Mouse (Mus musculus) retina, postnatal 7 days (tissue): ENCODE measurements at regions not wholly inside any gene's neighbourhood (a gene's known extent, or its start where the extent isn't known, plus 50 kb on each side); places are given as distances from the start of the nearest gene placed in this dataset.
A peak's percentile ranks its signal among the peaks of the same experiment; 100 is the strongest.
"Not testable (repeated sequence)": the region's sequence is repeated elsewhere in the genome, so short reads cannot be mapped to it uniquely, and the experiment has no call there.

Source experiments
- DNase-seq: peaks from one replicate; pipeline ENCODE4 v3.0.0-alpha.2; 2012; ENCODE audit warnings: low read depth, low spot score

DNA sequence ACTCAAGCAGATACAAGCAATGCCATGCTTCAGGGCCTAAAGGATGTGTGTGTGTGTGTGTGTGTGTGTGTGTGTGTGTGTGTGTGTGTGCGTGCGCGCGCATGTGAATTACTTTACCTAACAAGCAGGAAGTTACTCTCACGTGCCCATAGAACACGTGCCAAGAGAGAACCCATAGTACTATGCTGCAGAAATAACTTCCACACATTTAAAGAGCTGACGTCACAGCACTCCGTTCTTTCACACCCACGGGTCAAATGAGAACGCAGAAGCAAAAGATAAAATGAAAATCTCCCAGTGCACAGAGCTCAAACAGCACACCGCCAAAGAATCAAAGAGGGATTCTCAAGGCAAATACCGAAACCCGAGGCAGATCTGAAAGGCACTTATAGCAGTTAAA lies 195.9 kb downstream of the Unc5cl start:
- DNase-seq = no peak

DNA sequence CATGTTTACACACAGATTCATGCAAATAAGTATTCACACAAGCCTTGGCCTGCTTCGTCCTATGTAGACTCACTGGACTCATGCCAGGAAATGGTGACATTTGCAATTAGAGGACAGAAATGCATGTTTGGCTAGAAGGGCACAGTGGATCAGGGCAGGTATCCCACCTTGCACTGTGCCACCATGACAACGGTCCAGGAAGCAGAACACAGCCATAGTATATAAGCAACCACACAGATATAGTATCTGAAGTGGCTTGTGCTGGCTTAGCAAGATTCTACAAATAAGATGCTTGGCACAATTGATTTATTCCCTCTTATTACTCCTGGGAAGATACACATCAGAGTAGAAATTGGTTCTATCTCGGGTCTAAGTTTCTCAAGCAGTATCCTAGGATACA lies 218.0 kb downstream of the Unc5cl start:
- no peak for DNase-seq

DNA sequence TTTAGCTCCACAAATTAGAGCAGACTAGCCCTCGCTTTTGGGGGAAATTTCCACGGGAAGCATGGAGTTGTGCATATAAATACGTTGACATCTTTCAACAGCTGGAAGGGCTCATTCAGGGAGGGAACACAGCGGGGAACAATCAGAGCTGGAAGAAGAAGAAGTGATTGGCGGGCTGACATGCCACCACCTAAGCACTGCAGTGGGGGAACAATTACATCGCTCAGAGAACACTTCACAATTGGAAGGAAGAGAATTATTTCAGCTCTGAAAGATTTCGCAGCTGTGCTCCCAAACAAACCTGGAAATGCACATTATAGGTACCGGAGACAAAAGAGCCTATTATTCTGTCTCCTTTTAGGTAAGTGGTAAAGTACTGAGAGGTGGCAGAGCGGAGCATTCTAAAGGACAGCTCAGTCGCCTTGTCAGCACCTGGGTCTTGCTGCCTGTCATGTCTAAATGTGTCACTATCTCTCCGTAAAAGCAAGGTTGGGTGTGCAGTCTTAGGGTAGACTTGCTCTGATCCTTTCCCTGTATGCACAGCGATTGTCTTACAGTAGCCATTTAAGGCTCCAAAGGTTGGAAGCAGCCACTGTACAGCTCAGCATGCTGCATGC lies 223.6 kb downstream of the Unc5cl start:
- DNase-seq = no peak

DNA sequence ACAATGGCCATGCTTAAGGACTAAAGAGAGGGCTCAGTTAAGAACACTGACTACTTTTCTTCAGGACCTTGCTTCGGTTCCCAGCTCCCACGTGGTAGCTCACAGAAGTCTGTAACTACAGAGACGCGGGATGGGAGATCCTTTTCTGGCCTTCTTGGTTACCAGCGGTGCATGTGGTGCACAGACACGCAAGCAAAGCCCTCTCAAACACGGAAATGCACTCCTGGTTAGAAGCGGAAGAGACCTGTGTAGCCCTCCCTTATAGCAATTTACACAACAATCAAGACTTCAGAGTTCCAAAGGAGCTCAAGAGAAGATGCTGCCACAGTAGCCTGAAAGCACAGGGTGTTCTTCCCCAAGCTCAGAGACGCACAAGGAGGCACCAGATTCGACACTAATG lies 225.6 kb downstream of the Unc5cl start:
- no peak for DNase-seq

DNA sequence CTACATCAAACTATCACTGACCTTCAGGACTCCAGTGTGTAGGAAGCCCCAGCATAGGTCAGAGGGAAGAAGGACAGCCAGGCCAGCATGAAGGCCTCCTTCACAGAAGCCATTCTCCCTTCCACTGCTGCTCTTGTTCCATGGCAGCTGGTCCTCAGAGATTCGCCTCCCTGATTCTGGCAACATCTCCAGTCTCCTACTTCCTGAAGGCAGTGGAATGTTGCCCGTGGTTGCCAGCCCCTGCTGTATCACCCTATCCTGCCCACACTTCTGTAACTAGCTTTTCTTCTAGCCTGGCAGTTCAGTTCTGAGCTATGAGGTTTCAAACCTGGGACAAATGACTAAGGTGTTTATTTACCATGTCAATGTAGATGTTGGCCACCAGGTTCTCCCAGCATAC lies 234.2 kb downstream of the Unc5cl start:
- no peak for DNase-seq

DNA sequence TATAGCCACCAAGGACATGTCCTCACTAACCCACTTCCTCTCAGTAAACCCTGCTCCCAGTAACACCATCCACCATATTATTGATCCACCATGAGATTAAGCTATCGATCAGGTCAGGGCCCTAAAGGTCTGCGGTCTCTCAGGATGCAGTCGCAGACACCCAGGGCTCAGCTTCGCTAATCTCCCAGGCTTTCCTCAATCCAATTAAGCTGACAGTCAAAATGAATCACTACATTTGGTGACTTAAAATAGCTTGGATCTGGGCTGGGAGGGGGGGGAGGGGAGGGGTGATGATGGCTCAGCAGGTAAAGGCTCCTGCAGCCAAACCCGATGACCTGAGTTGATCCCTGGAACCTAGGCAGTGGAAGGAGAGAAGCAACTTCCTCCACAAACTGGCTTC lies 233.7 kb upstream of the Lrfn2 start:
- peak; percentile 64 for DNase-seq

DNA sequence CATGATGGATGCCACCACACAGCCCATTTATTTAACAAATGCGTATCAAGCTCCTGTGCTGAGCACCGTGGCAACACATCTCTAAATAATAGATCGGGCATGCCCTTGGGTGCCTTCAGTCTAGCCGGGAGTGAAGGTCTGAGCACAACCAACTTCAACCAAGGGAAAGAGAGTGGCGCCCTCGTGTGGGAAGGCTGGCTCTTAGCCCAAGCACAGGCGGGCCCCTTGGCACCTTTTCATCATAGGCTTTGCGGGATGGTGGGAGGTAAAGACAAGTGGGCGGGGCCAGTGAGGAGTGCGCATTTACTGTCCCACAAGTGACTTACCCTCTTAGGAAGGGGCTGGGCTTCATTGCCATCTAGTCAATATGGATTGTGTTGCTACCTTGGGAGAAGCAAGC lies 231.6 kb upstream of the Lrfn2 start:
- no peak for DNase-seq

DNA sequence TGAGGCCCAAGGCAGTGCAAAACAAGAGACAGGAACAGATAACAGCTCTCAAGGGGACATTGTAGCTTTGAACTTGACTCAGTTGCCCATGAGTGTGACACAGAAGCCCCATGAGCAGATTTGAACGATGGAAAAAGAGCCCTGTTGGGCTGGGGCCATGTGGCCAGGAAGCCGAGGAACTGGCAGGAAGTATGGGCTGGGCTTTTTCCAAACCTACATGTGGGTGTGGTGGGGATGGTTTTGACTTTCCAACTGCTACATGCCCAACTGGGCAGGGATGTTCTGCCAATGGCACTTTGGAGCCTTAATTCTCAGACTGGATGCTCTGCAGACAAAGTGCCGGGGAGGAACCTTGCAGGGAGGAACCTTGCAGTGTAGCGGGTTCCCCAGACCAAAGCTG lies 211.7 kb upstream of the Lrfn2 start:
- DNase-seq = no peak

DNA sequence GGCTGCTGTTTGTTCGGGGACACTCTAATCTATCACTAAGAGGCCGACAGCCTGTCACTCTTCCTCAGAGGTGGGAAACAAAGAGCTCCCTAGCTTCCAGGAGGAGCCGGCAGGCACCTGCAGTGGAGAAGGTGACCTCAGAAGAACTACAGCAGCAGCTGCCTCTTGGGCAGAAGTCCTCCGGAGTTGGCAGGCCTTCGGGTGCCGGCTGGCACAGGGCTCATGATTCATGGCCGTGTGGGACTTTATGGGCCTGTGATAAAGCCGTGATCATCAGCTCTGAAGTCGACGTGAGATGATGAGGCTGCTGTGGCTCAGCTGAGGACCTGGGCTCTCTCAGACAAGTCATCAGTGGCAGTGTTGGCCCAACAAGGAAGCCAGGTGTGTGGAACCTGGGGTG lies 208.9 kb upstream of the Lrfn2 start:
- no peak for DNase-seq

DNA sequence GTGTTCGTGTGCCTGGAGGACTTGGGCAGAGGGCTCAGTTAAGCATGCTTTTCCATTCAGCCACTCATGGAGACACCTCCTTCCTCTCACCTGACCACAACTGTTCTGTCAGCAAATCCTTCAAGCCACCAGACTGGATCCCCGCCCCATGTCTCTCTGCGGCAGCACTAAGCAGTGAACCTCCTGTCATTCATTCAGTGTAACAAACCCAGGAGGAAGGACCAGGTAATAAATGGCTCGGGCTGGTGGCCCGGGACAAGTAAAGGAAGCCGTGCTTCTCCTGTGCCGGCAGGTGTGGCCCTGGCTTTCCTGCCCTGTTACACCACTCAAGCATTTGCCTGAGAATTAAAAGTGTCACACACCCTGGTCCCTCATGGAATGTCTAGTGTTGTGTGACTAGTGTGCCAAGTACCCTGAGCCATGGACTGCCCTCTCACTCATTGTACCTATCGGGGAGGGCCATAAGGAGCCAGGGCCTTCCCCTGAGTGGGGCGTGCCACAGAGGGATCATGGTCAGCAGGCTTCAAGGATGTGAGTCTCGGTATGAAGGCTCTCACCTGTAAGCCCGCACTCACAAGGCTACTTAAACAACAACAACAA lies 207.6 kb upstream of the Lrfn2 start:
- no peak for DNase-seq

DNA sequence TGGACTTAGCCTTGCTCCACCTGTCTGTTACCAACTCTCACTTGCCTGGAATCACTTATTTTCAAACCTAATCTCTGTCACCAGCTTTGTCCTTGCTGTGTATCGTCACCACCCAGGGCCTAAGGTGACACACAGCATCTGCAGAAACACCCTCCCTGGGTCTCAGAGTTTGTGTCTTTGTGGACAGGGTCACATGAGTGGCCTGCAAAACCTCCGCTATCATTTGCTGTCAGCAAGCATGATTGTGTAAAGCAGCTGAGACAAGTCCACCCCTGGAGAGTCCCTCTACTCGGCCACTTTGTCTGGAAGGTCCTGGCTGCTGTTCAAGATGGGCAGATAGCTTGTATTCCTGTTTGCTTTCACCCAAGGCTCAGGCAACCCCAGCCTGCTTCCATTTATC lies 205.7 kb upstream of the Lrfn2 start:
- no peak for DNase-seq

DNA sequence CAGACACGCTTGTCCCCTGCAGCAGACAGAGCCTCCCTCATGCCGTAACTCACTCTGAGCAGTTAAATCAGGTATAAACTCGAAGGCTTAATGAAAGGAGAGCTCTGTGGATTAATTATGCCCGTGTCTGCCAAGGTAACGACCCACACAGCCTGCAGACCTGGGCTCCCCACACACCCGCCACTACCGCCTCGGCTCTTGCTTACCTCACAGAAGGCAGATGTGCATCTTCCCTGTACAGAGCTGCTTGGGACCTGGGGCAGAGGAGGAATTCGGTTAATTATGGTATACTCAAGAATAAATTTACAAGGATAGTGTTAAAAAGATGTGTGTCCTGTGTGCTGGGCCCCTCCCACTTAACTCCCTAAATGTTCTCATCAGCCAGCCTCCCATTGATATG lies 198.4 kb upstream of the Lrfn2 start:
- DNase-seq = no peak

DNA sequence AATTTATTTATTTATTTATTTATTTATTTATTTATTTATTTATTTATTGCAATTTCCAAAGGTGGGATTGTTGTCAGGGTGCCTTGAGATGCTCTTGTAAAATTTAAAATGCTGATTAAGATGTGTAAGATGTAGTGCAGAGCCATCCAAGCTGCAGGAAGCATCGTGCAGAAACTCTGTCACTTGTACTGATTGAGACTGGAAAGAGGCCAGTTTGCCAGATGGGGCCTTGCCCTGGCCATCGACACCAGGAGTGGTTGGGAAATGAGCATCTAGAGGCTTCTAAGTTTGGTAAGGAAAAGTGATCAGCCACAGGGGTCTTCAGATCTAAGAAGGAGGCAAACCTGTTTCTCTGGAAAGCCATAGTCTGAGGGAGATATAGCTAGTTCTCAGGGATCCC lies 195.0 kb upstream of the Lrfn2 start:
- DNase-seq = not testable (repeated sequence)

DNA sequence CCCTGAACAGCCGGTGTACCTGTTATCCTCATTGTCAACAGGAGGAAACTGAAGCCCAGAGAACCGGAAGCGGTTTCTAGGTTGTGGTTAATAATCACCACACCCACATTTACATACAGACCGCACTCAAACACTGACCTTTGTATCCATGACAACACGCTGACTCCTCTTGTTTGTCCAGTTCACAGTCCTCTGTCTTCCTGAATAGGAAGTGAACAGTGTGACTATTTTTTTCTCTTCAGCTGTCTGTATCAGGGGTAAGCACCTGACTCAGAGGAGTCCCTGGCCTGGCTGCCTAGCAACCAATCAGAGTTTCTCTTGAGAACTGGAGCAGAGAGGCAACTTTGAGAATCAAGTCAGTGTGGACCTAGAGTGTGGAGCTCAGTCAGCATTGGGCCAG lies 193.5 kb upstream of the Lrfn2 start:
- no peak for DNase-seq

DNA sequence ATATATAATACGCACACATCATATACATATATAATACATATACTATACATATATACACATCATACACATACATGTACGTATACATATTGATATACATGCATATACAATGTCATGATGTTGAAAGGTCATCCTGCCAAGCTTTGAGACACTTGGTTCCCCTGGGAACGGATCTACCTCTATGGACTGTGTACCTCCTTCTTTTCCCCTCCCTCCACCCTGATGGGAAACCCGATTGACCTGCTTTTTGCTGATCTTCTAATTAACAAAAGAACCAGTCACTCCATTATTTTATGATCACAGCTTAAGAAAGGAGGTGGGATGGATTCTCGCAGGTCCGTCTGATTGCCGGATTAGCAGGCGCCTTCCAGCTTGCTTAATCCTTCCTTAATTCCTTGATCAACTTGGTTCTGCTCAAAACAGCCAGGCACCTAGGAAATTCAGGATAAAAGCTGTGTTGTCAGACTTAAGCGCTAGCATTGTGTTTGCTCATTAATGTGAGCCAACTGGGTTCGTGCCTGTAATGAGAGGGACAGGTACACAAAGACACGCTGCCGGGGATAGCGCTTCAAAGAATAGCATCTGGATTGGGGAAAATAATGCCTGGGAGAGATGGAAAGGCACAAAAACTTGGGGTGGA lies 189.3 kb upstream of the Lrfn2 start:
- DNase-seq = peak; percentile 4

DNA sequence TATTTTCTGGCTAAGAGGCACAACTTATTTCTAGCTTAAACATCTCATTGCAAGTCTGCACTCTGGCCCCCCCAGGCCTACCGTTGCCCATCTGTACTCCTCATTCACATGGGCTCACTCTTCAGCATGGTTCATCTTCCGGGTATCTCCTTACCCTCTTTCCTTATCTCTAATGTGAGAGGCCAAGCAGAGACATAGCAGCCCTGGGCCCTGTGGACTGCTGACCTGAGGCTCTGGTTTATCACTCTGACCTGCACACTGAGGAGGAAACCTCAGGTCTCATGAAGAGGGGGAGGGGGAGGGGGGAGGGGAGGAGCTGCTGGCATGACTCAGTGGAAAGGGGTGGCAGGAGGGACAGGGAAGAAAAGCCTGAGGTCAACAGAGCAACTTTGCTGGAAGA lies 162.1 kb upstream of the Lrfn2 start:
- DNase-seq = no peak

DNA sequence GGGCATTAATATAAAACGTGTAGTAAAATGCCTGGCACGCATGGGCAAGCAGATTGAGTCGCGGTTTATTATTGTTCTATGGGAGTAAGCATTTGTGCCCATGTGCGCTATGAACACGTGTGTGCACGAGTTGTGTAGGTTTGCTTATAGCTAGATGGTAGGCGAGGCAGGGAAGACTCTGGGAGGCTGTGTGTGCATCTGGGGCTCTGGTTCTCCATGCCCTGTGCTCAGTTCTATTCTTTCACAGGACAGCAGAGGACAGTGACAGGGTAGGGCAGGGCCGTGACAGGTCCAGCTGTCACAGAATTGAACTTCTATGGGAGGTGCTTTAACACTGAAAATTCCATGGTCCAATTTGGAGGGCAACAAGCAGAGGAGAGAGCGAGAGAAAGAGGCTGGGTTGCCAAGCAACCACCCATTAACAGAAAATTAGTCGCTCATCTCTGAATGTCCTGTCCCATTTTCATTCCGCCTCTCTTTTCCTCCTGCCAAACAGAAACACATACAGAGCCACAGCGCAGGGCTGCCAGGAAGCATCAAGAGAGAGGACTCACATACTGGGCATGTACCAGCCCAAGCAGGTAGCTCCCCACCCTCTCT lies 160.4 kb upstream of the Lrfn2 start:
- no peak for DNase-seq

DNA sequence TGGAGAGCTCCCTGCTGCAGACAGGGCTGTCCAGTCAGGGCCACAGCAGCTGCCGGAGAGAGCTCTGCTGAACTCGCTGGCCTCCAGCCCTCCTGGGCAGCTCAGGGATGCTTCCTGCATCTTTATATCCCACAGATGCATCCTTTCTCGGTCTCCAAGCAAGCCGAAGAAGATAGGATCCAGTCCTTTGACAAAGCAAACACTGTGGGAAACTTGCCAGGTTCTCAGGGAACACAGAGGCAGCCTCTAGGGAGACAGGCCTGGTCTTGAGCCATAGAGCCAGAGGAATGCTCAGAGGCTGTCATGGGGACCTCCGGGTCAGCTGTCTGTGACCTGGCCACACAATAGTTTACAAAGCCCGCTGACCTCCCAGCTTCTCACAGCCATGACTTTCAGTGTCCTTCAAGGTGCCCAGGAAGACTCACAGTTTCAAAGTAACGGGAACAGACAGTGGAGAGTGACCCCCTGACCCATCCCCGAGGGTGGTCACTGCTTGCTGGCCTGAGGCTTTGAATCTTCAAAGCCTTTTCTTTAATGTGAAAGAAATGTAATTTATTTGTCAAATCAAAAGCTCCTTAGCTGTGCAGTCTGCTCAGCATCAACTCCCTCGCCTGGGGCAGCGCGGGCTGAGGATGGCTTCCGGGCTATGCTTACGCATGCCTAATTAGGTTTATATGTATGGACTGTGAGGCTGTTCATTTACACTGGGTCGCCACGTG lies 157.8 kb upstream of the Lrfn2 start:
- DNase-seq = no peak

DNA sequence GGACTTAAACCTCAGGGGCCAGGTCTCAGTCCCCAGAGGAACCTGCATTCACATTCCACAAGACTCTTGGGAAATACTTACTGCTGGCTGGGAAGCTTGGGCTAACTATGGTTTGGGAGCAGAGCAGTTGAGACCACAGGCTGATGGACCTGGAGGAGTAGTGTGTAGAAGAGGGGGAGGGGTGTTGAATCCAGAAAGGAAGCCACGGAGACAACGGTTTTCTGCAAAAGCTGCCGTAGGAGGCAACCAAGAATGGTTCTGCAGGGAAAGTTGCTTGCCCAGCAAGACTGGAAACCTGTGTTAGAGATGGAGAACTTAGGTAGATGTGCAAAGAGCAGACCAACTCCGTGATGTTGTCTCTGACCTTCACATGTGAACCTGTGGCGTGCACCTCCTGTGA lies 156.7 kb upstream of the Lrfn2 start:
- no peak for DNase-seq

DNA sequence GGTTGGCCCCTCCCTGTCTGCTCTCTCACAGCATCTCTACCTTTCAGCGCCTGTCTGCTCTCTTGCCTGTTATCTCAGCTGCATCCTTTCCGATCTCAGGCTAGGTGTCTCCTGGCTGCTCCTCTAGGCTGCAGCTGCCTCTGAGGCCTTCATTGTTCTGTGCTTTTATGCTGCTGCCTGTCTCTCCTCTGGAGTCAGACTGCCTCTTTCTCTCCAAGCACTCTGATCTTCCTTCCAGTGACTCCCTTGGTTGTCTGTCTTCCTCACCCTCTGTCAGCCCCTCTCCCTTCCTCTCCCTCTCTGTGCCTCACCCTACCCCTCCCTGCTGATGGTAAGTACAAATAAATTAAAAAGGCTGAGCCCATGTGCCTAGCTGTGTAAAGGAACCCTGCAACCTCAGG lies 155.7 kb upstream of the Lrfn2 start:
- DNase-seq = no peak

DNA sequence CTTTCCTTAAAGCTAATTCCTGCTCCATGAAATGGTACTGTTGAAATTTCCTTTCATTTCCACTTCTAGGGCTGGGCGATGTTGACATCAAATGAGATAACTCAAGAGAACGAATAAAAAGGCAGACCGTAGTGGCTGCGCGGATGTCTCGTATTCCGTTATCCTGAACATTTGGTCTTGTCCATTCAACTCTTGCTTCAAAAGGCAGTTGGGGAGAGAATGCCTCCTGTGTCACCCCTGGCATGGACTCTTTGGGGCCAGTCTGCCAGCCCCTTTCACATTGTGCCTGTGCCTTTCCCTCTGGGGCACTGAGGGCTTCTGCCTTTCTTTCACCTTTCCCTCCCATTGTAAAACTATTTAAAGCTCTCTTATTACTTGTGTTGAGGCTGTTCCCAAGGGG lies 152.0 kb upstream of the Lrfn2 start:
- no peak for DNase-seq

DNA sequence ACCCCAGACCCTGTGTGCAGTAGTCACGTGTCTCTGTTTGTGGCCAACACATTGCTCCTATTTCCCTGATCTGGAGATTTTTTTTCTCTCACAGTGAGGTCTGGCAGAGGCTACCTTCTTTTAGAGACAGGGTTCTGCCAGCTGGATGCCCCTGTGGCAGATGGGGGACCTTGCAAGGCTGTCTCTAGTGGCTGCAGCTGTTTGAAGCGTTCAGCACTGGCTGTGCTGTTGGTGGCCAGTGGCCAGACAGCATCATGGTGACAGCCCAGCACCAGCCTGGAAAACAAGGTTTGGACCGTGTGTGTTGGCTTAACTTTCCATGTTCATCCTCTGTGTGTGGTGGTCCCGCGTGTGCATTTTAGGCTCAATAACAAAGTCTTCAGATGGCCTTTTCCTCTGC lies 147.8 kb upstream of the Lrfn2 start:
- peak; percentile 9 for DNase-seq

DNA sequence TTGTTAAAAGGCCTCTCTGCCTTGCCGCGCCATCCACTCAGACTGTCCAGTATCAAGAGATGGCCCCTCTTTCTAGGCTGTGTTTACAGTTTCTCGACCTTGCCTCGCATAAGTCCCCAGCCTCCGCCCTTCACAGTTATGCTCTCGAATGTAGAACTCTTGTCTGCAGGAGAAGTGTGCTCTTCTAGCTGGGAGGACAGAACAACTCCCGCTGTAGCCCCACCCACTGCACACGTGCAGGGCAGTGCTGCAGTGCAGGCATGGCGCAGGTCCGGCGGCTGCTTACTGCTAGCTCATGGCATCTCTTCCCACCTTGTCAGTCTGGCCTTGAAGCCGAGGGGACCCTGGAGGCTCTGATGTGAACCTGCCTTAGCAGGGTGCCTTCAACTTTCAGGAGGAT lies 145.7 kb upstream of the Lrfn2 start:
- DNase-seq = no peak
